Mouse (Mus musculus) thymus, adult 2 months (tissue): ENCODE data around the gene Ppcs.

Experiments used
- CTCF ChIP-seq: fragments of 200-500 bp; IDR thresholded peaks from 2 replicates; pipeline ENCODE4 v1.5.1; 2012; ENCODE audit warnings: mild to moderate bottlenecking, control low read depth, low read length, moderate library complexity, borderline replicate concordance; ENCODE audit not compliant: control insufficient read depth, poor library complexity, insufficient read depth; ENCODE audit errors: extremely low read depth
- POLR2A ChIP-seq: fragments of 200-500 bp; IDR thresholded peaks from 2 replicates; pipeline ENCODE4 v1.6.1; 2012; ENCODE audit warnings: mild to moderate bottlenecking, low read length, control low read depth, moderate library complexity; ENCODE audit not compliant: control insufficient read depth, poor library complexity, insufficient read depth; ENCODE audit errors: extremely low read depth

DNA sequence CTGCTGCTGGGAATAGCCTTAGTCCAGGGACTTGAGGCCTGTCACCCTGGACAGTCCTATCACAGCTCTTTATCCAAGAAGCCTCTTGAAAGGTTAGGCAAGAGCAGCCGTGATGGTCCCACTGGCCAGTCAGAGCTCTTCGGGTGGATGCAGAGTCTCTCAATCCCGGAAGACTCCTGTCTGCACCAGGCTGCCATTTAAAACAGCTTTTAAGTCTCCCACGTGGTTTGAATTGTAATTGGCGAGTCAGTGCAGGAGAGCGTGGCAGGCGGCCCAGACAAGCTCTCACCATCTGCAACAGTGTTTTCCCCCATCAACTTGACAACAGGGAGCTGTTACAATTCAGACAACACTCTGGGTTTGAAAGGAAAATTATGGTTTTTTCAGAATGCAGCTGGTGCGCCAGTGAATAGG, 38.5 kb upstream of the Ppcs start:
- TF ChIP-seq CTCF (no peak), POLR2A (no peak)
